Mouse (Mus musculus) heart, embryonic 15.5 days (tissue): Measurements from ENCODE around the gene Gm3327. TPM values are rescaled to one million over a fixed set of nuclear protein-coding genes. Genes with fewer than 3 reads are reported as not detected.
"Not testable (repeated sequence)": the region's sequence is repeated elsewhere in the genome, so short reads cannot be mapped to it uniquely, and the experiment has no call there.

Source experiments
- ATAC-seq: fragments of 200-750 bp; cut with Nextera tagmentation; replicated peaks from 2 replicates; pipeline ENCODE4 v1.8.0; 2017; ENCODE audit warnings: low read depth, moderate TSS enrichment; ENCODE audit not compliant: insufficient number of reproducible peaks, insufficient read depth, low FRiP score
- H3K27ac ChIP-seq: fragments of 300-500 bp; sonication (generic); 2 replicates; pipeline ENCODE4 v1.5.1; 2015; ENCODE audit warnings: mild to moderate bottlenecking, inconsistent platforms
- H3K27me3 ChIP-seq: fragments of 300-500 bp; sonication (generic); 2 replicates; pipeline ENCODE4 v1.6.1; 2015; ENCODE audit warnings: inconsistent platforms
- H3K36me3 ChIP-seq: fragments of 300-500 bp; sonication (generic); 2 replicates; pipeline ENCODE4 v1.6.1; 2015; ENCODE audit warnings: mild to moderate bottlenecking, inconsistent platforms
- H3K4me1 ChIP-seq: fragments of 300-500 bp; sonication (generic); replicated peaks from 2 replicates; pipeline ENCODE4 v1.6.1; 2015; ENCODE audit warnings: inconsistent platforms
- H3K4me2 ChIP-seq: fragments of 300-500 bp; sonication (generic); 2 replicates; pipeline ENCODE4 v1.6.1; 2015; ENCODE audit warnings: inconsistent platforms, mild to moderate bottlenecking, moderate library complexity
- H3K4me3 ChIP-seq: fragments of 300-500 bp; sonication (generic); 2 replicates; pipeline ENCODE4 v1.5.1; 2015; ENCODE audit warnings: mild to moderate bottlenecking, inconsistent platforms
- H3K9ac ChIP-seq: fragments of 300-500 bp; sonication (generic); 2 replicates; pipeline ENCODE4 v1.6.1; 2015; ENCODE audit warnings: mild to moderate bottlenecking, inconsistent platforms
- H3K9me3 ChIP-seq: fragments of 300-500 bp; sonication (generic); replicated peaks from 2 replicates; pipeline ENCODE4 v1.6.1; 2016; ENCODE audit warnings: inconsistent platforms
- WGBS: fragments of 180-500 bp; shearing (Covaris S2); methylation state at CpG from one replicate; pipeline ENCODE4 v1.1.7; 2015; ENCODE audit warnings: mixed read lengths; 5-methylcytosine and 5-hydroxymethylcytosine counted together
- polyA plus RNA-seq: library from polyadenylated mRNA; unstranded; fragments of >200 nt; fragmentation: Nextera tagmentation; extraction: Ambion mirVana; gene quantifications from 2 replicates; pipeline ENCODE4 v1.2.1, GENCODE M21; 2015

The Gm3327 gene
- not detected in 2 replicates for polyA plus RNA-seq

DNA sequence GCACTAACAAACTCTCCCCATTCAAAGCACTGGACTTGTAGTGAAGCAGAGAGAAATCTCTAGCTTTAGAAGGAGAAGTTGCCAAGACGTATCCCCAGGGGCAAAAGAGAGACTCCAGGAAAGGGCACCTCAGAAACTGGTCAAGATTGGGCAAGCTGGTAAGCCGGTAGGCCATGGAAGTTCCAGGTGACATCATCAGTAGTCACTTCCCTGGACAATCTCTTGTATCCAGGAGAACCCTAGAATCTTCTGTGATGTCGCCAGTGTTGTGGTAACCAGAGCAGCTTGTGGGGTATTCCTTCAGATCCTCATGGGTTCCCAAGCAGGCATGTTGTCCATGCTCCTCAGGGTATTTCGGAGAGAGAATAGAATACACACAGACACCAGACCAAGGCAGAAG is at the start of gene Gm3327:
Gene Gm3327, plus strand, starts transcription at position 301 of the 400 bp plus-strand sequence.
- WGBS, result 85% methylated on average over 4 of the region's 4 CpGs

DNA sequence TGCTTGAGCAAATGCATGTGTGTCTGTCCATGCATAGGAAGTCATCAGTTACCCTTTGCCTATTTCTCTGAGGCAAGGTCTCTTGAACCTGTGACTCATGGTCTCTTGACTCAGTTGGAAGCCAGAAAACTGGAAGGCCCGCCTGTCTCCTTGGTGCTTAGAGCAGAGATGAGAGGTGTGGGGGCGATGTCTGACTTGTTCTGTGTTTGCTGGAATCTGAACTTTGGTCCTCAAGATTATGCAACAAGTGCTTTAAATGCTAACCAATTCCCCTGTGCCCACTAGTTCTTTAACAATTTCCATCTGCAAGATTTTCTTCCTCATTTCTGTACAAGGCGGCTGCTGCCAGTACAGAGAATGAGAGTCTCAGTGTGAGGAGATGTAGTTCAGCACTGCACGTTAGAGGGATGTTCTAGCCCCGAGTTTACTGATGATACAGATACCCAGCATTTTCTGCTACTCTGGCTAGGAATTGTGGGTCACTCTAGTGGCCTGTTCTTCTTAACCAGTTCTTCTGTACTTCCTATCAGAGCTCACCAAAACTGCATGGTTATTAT is 45.8 kb upstream of the Gm3327 start:
- not testable (repeated sequence) for H3K36me3 ChIP-seq, H3K27me3 ChIP-seq, H3K9ac ChIP-seq, H3K4me2 ChIP-seq, H3K9me3 ChIP-seq, H3K4me3 ChIP-seq, H3K27ac ChIP-seq, ATAC-seq, H3K4me1 ChIP-seq
- WGBS, result 66% methylated on average over 5 of the region's 5 CpGs

More for the DNA sequence above, at the start of gene Gm3327:
- H3K36me3 ChIP-seq, ATAC-seq, H3K4me1 ChIP-seq, H3K9me3 ChIP-seq, H3K4me2 ChIP-seq, H3K4me3 ChIP-seq, H3K27me3 ChIP-seq, H3K9ac ChIP-seq, H3K27ac ChIP-seq: not testable (repeated sequence)

DNA sequence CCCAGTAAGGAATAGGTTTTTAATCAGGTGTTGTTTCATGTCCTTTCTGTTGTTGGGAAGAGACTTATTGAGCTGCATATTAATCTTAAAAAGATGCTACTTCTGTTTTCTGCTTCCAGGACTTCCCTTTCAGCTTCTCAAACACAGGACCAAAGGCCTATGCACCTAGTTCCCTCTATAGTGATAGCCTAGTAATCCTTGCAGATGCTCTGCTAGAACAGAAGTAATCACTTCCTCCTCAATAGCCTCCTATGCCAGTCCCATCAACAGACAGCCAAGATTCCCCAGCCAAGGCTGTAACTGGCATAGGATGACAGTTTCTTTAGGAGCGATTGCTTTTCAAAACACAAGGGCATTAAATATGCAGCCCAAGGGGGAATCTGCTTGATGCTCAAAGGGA is 37.1 kb upstream of the Gm3327 start:
- H3K4me1 ChIP-seq, H3K4me2 ChIP-seq, H3K9ac ChIP-seq, H3K36me3 ChIP-seq, H3K4me3 ChIP-seq, H3K9me3 ChIP-seq, H3K27me3 ChIP-seq, ATAC-seq, H3K27ac ChIP-seq: not testable (repeated sequence)
- 83% methylated on average over 1 of the region's 1 CpGs for WGBS

DNA sequence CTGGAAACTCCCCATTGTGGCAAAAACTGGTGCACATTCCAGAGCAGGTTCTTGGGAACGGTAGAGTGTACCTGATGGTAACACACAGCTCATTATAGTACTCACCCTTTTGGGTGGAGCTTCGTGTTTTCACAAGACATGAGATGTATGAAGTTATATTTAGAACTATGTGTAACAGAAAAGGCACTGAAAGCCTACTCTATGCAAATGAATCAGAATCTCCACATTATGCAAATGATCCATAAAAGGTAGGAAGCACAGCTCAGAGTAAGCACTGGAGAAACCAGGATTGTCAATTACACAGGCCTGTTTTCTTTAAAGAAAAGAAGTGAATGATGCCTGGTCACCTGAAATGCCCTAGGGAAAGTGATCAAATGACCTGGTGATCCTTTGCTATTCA is 36.1 kb upstream of the Gm3327 start:
- H3K9me3 ChIP-seq, H3K27ac ChIP-seq, ATAC-seq, H3K9ac ChIP-seq, H3K4me2 ChIP-seq, H3K36me3 ChIP-seq, H3K4me1 ChIP-seq, H3K4me3 ChIP-seq, H3K27me3 ChIP-seq: not testable (repeated sequence)
- 53% methylated on average over 2 of the region's 2 CpGs for WGBS

DNA sequence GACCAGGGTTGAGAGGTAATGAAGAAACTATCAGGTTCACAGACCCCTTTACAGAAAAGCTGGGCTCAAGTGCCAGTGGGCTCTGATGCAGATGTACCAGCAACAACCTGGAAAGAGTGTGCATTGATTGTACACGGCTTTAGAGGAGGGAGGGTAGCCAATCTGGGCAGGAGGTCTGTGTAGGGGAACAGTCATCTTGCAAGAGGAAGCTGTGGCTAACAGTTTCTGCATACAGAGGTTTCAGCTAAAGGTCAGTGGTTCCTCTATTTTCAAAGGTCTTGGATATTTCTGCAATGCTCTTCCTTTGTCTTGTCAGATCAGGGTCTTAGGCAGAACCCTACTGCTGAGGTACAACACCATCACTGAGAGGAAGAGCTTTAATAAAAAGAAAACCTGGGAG is 32.1 kb upstream of the Gm3327 start:
- not testable (repeated sequence) for H3K9me3 ChIP-seq, H3K36me3 ChIP-seq, H3K4me1 ChIP-seq, H3K9ac ChIP-seq, H3K4me3 ChIP-seq, H3K27ac ChIP-seq, H3K27me3 ChIP-seq, H3K4me2 ChIP-seq, ATAC-seq
- 54% methylated on average over 1 of the region's 1 CpGs for WGBS

DNA sequence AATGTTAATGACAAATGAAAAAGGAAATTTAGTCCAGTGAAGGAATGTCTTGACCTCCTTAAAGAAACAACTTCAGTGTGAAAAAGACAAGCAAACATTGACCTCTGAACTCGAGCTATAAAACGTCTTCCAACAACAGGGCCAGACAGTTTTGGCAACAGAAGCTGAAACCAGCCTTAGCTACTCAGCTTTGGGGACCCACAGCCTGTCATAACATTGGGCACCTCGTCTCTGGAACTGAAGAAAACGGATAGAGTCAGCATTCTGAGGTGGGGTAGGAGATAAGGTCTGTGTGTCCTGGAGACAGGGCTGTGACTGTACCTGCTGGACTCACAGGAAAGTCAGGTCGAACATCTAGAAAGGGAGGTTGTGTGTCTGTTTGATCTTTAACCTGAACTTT is 29.2 kb upstream of the Gm3327 start:
- not testable (repeated sequence) for H3K9ac ChIP-seq, H3K9me3 ChIP-seq, ATAC-seq, H3K36me3 ChIP-seq, H3K27ac ChIP-seq, H3K27me3 ChIP-seq, H3K4me1 ChIP-seq, H3K4me3 ChIP-seq, H3K4me2 ChIP-seq
- WGBS, result 44% methylated on average over 5 of the region's 5 CpGs

DNA sequence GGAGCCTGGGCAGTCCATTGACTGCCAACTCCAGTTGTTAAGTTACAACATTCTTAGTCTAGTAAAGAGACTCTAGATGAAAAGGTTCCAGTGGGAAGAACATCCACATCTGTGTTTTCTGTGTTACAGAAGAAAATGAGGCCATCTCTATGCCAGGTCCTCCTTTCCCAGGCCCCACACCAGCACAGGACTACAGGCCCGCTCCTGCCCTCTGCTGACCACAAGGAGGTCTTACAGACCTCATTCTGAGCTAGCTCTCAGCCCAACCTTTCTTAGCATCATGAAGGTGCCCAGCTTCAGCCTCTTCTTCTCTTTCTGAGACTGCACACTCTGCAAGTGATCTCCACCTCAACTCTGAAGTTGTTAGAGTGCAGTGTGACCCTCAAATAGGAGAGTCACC is 23.6 kb upstream of the Gm3327 start:
- not testable (repeated sequence) for H3K27me3 ChIP-seq, H3K4me3 ChIP-seq, H3K9ac ChIP-seq, ATAC-seq, H3K4me1 ChIP-seq, H3K36me3 ChIP-seq, H3K27ac ChIP-seq, H3K4me2 ChIP-seq, H3K9me3 ChIP-seq
- WGBS, result no CpG with 5 or more reads among the region's 1 CpGs

DNA sequence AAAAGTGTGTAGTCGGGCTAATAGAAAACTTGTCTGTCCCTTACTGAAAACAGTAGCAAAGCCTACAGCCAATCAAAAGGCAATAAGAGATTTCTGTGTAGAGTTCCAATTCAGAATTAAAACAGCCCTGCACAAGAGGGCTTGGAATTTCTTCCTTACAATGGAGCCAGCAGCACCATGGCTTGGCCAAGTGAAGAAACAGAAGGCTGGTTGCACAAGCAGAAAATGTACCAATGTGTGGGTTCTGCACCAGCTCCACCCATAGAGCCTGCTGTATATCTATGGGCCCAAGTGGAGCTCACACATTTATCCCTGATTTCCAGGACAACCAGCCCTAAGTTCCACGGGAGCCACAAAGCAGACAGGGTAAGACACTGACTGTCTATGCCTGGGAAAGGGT is 21.3 kb upstream of the Gm3327 start, which contains the start of gene Ear2:
Gene Ear2, plus strand, starts transcription at position 301 of the 400 bp plus-strand sequence.
- WGBS, result 68% methylated on average over 2 of the region's 2 CpGs
- H3K4me2 ChIP-seq, H3K36me3 ChIP-seq, H3K27me3 ChIP-seq, H3K9ac ChIP-seq, H3K4me1 ChIP-seq, H3K27ac ChIP-seq, H3K4me3 ChIP-seq, H3K9me3 ChIP-seq, ATAC-seq: not testable (repeated sequence)

DNA sequence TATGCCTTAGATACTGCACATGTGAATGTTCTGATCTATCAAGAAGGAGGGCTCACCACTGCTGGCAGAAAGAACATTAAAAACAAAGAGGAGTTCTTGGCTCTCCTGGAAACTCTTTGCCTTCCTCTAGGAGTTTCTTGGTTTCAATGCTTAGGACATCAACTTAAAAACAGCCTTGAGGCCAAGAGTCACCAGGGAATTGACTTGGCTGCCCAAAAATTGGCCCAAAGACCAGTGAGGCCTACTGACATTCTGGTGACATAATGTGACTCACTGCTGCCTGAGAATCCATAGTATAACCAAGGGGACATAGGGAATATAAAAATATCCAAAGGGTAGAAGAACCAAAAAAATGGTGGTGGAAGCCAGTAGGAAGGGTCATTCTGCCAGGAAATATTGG is 12.7 kb upstream of the Gm3327 start:
- H3K4me1 ChIP-seq, result no peaks in the 10 kb centered on the region
- ATAC-seq, result no peak
- no peaks in the 10 kb centered on the region for H3K27me3 ChIP-seq
- H3K9ac ChIP-seq, result no peak overlapping the region
- H3K4me2 ChIP-seq, result no peak overlapping the region
- H3K36me3 ChIP-seq, result no peaks in the 10 kb centered on the region
- H3K9me3 ChIP-seq, result no peaks in the 10 kb centered on the region
- H3K4me3 ChIP-seq, result no peak overlapping the region
- no peak overlapping the region for H3K27ac ChIP-seq

Other genes with a start within 250 kb of the Gm3327 start
- not detected in 2 replicates for gene Ear1, start 248.3 kb upstream of the Gm3327 start, polyA plus RNA-seq
- not detected in 2 replicates for gene Ear10, start 200.3 kb upstream of the Gm3327 start, polyA plus RNA-seq
- gene Gm8113, start 198.5 kb upstream of the Gm3327 start, polyA plus RNA-seq, result 26.1 and 28.5 TPM in 2 replicates
- gene Ang5, start 166.8 kb upstream of the Gm3327 start, polyA plus RNA-seq, result not detected in 2 replicates
- gene Ang6, start 121.6 kb upstream of the Gm3327 start, polyA plus RNA-seq, result not detected in 2 replicates
- gene Ear2, start 21.2 kb upstream of the Gm3327 start, polyA plus RNA-seq, result 0.67 TPM in 1 of 2 replicates, not detected in the other
- not detected in 2 replicates for gene Gm8212, start 73.8 kb downstream of the Gm3327 start, polyA plus RNA-seq
- gene 4930503E14Rik, start 89.4 kb downstream of the Gm3327 start, polyA plus RNA-seq, result not detected in 2 replicates
- not detected in 2 replicates for gene Gm8220, start 161.7 kb downstream of the Gm3327 start, polyA plus RNA-seq
- not detected in 2 replicates for gene Gm5930, start 214.7 kb downstream of the Gm3327 start, polyA plus RNA-seq
- not detected in 2 replicates for gene Gm8229, start 241.5 kb downstream of the Gm3327 start, polyA plus RNA-seq